Mouse (Mus musculus) R1 (cell line): ENCODE data around the gene Tcf15.

ENCODE experiments used
- DNase-seq: peaks from one replicate; pipeline ENCODE4 v3.0.0-alpha.2; 2018; ENCODE audit warnings: low read depth, low spot score

Gene Tcf15

DNA sequence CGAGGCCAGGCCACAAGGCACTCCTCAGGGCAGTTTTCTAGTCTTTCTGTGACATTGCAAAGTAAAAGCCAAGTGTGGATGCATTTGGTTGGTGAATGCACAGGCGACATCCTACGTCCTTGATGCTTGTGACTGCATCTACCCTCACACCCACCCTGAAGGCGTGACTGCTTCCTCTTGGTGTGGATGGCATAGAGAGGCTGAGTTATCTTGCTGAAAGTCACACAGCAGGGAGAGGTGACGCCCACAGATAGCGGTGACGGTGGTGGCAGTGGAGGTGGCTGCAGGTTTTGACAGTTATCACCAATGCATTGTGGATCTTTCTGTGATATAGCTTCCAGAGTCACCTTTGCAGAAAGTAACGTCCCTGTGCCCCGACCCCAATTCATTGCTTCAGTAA, 20.5 kb upstream of the Tcf15 start:
- DNase-seq: no peak

DNA sequence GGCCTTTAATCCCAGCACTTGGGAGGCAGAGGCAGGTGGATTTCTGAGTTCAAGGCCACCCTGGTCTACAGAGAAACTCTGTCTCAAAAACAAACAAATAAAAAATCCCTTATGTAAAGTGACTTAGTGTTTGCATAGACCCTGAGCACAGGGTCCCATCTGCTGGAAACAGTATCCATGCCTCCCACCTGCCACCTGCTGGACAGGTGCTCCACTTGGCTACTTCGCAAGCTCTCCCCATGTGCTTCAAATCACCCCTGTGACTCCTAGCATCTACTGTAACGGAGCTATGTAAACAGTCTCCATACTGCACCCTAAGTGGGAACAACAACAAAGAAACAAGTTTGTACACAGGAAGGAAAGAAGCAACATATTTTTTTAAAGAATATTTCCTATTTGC, 14.8 kb upstream of the Tcf15 start:
- DNase-seq: peak; percentile 29

DNA sequence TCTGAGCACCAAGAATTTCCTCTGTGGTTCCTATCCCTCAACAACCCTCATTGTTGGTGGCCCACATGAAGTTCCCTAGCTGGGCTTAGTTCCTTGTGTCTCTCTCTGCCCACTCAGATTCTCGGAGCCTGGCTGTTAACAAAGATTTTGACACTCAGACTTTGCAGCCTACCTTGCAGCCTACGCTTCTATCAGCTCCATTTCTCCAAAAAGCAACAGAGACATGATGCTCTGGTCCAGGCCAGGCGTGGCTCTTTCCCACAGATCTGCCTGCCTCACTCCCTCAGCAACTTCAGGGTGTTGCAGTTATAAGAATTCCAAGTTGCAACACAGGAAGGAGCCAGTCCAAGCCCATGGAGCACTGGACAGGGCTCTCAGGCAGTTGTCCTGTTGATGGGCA, 13.6 kb upstream of the Tcf15 start:
- DNase-seq: no peak

DNA sequence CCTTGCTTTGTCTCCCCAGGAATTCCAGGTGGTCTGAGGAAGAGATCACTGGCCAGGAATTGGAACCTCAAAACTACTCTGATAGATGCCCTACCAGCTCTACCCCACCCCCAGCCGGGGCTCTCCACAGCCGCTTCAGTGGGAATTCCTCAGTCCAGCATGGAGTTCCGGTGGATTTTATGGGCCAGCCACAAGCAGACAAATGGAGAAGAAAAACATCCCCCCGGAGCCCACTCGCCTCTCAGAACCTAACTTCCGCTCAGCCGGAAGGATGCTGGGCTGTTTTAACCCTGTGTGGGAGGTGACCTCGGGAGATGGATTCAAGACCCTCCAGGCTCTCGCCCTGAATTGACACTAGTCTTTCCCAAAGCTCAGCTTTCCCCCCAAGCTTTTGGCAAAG, 11.3 kb upstream of the Tcf15 start:
- DNase-seq: peak; percentile 74

GRCm38 (mm10) chr2:152132691-152133090, 10.7 kb upstream of the Tcf15 start:
- DNase-seq: no peak

DNA sequence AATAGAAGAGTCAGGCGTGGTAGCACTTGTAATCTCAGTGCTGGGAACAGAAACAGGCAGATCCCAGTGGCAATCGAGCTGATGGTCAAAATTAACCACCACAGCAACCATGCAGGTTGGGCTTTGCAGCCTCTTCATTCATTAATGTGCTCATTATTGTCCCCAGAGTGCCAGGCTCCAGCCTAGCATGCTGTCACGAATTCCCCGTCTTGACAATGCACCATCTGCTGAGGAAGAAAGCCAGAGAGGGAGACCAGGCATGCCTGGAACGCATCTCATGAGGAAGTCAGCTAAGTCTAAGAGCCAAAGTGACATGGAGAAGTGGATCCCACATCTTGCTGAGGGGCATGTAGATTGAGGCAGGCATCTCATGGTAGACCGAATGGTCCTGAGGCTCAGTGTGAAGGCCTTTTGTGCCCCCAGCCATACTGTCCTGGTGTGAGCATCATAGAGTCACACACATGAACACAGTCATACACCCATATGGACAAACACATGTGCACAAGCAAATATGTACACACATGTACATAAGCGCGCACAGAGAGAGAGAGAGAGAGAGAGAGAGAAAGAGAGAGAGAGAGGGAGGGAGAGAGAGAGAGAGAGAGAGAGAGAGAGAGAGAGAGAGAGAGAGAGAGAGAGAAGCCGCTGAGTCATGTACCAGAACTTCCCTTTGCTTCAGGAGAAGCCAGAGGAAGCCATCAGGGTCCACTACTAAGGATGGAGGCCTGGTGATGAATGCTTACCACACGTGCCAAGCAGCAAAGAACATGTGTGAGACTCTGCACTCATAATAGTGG, 4.0 kb upstream of the Tcf15 start:
- no peak for DNase-seq

DNA sequence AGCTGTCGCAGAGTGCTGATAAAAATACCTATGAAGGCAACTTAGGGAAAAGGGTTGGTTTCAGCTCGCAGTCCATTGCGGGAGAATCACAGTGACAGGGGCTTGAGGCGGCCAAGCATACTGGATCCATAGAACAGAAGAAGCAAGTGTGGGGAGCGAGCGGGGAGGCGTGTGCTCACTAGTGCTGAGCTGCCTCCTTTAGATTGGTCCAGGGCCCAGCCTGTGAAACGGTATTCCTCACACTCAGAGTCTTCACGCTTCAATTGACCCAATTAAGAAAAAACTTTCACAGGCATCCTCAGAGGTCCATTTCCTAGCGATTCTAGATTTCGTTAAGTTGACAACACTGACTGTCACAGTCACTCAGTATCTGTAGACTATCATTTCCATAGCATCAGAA, 2.4 kb upstream of the Tcf15 start:
- peak; percentile 21 for DNase-seq

DNA sequence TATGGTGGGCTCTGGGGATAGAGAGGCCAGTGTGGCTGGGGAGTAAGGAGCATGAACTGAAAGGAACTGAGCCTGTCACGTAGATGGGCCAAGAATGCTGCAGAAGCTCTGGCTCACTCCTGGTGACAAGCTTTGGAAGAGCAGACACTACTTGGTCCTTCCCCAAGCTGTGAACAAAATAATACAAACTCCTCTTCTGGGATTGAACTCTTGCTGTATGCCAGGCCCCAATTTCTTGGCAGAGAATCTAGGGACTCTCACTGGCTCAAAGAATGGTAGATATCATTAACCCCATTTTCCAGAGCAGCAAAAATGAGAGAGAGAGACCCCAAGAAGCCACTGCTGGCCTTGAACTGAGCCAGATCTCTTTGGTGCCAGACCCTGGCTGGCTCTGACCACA, 1.9 kb upstream of the Tcf15 start:
- peak; percentile 28 for DNase-seq

GRCm38 (mm10) chr2:152142046-152142445, 1.3 kb upstream of the Tcf15 start:
- DNase-seq: peak; percentile 95

- DNase-seq: no peak
These were observed 790 bp upstream of the Tcf15 start for GRCm38 (mm10) chr2:152142571-152142970.

GRCm38 (mm10) chr2:152144158-152144450, 743 bp downstream of the Tcf15 start:
- DNase-seq: no peak

GRCm38 (mm10) chr2:152144501-152144900, 1.1 kb downstream of the Tcf15 start:
- DNase-seq: no peak

DNA sequence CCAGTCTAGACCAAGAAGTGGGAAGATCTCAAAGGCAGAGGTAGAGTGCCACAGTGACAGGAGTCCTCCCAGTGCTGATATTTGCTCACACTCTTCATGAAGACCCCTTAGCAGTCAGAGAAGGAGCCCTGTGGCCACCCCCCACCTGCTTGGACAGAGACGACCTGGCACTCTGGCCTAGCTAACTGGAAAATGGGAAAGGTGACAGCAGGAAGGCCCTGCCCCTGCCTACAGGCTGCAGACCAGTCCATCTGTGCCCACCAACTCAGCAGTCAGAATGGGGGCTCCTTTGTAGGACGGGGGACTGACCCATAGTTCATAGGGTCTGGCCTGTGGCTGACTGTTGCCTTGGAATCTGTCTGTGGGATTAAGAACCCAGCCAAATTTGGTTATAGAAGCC, 2.4 kb downstream of the Tcf15 start:
- DNase-seq: no peak

DNA sequence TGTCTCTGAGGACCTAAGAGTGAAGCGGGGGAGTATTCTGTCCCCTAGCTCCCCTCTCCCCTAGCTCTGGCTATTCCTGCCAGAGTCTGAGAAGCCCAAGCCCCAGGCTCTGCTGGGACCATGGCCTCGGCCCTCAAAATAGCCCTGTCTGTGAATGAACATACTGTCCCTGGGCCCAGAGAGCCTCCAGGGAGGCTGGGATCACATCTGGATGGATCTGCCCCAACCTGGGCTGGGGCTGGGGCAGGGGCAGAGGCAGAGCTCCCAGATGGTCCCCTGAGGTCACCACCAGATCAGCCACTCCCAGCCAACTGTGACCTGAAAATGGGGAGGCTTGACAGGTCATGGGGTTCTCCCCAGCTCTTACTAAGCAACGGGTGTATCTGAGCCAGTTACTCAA, 3.7 kb downstream of the Tcf15 start:
- no peak for DNase-seq

DNA sequence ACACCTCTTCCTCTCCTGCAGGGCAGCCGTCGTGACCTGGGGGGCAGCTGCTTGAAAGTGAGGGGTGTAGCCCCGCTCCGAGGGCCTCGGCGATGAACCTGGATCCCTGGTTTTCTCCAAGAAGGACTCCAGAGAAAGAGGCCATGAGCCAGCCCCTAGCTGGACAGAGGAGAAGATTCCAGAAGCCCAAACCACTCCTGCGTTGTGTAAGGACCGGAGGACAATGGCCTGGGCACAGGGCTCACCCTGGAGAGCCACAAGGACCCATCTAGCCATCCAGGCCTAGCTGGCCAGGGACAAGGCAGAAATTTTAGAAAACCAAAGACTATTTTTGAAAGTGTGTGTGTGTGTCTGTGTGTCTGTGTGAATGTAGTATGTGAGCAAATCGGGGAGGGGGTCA, 5.3 kb downstream of the Tcf15 start:
- DNase-seq: no peak

DNA sequence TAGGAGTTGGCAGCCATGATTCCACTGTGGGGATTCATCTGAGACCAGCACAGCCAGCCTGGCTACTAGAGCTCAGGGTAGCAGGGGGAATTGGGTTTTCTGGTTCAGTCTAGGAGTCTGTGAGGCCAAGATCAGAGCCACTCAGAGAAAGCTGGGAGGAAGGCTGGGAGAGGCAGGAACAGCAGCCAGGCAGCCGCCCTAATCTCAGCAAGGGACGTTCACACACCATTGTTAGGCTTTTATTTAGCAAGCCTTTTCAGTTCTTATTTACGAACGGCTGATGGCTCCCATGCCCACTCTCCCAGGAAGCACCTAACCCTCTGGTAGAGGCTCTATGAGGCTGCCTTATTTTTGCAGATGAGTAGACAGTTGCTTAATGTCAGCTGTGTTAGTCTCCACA, 6.5 kb downstream of the Tcf15 start:
- peak; percentile 30 for DNase-seq

GRCm38 (mm10) chr2:152150373-152150772, 7.0 kb downstream of the Tcf15 start:
- no peak for DNase-seq

DNA sequence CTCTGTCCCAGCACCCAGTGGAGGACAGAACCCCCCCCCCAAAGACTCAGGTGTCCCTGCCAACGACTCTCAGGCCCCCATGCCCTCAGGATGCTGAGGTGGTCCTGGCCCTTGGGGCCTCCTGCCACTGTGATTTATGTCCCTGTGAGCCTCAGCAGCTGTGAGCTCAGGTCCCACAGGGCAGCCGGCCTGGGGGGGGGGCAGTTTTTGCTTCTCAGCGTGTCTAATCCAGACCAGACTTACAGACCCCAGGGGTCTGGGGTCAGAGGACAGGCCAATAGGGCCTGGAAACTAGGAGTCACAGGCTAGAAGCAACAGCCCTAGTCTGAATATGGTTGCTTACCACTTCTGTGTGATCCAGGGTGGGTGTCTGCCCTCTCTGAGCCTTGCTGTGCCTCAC, 10.0 kb downstream of the Tcf15 start:
- no peak for DNase-seq

GRCm38 (mm10) chr2:152155414-152156208, 12.2 kb downstream of the Tcf15 start:
- peak; percentile 78 for DNase-seq

- peak; percentile 74 for DNase-seq
These were observed 13.1 kb downstream of the Tcf15 start for GRCm38 (mm10) chr2:152156471-152156870.

GRCm38 (mm10) chr2:152159487-152159886, 16.1 kb downstream of the Tcf15 start:
- peak; percentile 84 for DNase-seq

GRCm38 (mm10) chr2:152166257-152166656, 22.9 kb downstream of the Tcf15 start:
- no peak for DNase-seq

GRCm38 (mm10) chr2:152167851-152168290, 24.5 kb downstream of the Tcf15 start:
- no peak for DNase-seq
